Mouse (Mus musculus): ENCODE measurements at regions not wholly inside any gene's neighbourhood (a gene's known extent, or its start where the extent isn't known, plus 50 kb on each side); places are given as distances from the start of the nearest gene placed in this dataset.
A peak's percentile ranks its signal among the peaks of the same experiment; 100 is the strongest.

DNA sequence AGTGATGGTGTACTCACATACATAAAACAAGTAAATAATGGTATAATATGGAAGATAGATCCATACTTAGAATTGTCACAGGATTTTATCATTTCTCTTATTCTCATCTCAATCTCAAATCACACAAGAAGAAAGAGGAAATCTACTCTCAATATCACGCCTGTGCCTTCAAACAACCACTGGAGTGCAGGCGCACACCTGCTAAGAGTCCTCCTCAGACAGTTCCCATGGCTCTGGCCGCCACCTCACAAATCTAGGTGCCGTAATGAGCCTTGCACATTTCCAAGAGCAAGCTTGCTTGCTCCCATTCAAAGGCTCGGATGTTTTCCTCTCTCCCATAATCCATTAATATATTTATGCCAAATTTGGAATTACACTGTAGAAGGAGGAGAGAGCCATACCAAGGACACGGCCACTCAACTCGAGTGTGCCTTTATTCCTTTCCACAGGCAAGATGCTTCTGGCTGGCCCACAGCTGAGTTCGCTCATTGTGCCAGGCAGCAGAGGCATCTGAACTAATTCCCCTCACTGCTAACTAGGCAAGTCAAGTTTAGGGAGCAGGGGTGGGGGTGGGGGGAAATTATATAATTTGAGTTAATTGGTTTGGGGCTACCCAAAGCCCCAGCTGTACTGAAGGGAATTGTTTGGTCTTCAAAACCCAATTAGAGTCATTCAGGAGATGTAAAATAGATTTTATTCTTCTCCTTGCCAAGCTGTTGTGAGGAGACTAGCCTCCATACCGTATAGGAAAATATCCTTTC, 209.2 kb upstream of the Hes1 start:
- intact Hi-C loops (cut with DNase I) = no loop called here
- DNase-seq = no peak

DNA sequence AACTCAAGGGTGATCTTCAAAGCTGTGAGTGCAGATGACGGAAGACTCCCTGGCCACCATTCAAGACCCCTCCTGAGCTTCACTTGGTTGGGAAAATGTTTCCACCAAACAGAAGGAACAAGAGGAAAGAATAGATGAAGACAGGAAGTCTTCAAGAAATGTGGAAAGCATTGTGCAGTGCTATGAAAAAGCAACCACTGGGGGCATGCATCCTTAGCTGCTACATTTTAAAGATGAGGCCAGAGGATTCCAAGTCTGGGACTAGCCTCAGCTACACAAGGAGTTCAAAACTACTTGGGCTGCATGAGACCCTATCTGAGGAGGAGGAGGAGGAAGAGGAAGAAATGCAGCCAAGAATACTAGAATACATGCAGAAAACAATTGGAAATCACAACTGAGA, 207.6 kb upstream of the Hes1 start:
- no peak for DNase-seq
- intact Hi-C loops (cut with DNase I) = no loop called here

DNA sequence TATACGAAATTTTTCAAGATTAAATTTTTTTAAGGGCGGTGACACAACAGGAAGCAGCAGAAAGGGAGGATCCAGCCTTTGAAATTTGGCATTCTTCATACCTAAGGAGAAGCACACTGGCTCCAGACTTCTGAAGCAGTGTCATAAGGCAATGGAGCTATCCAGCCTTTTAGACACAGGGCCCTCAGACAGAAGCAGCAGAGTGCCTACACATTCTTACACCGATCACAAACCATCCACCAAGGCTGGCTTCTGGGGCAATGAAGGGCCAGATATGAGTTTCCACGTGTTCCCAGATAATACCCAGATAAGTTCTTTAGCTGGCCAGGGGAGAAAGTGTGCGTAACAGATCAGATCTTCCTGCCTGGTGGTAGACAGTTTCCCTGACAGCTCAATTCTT, 205.5 kb upstream of the Hes1 start:
- no peak for DNase-seq
- intact Hi-C loops (cut with DNase I) = no loop called here

DNA sequence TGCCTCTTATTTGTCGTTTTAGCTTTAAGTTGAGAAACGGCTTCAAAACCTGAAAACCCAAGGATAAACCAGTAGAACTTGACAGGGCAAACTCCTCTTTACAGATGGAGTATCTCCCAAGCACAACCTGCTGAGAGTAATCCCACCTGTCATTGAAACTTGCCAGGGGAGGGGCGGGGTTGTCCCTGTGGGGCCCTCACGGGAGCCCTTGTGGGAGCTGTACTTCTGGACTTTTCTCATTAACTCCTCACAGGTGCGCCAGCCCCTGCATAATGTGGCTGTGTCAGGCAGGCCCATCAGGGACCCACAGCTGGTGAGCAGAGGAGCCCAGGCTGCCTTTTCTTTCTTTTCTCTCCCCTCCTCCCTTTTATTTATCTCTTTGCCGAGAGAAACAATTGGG, 203.9 kb upstream of the Hes1 start:
- intact Hi-C loops (cut with DNase I) = no loop called here
- no peak for DNase-seq

DNA sequence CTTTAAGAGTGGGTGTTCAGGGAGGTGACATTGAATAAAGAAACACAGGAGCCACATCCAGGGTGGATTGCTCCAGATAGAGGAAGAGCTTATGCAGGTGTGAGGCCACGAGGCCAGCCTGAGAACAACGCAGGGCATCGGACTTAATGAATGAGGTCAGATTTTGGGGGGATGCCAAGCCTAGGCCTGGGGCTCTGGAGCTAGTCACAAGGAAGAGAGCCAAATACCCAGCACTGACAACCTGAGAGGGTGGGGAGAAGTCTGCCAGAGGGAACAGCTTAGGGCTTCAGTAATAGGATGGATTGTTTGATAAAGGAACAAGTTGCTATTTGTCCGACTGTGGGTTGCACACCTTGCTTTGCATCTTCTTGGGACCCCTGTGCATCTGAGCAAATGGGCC, 203.1 kb upstream of the Hes1 start:
- intact Hi-C loops (cut with DNase I) = no loop called here
- DNase-seq = peak; percentile 78

DNA sequence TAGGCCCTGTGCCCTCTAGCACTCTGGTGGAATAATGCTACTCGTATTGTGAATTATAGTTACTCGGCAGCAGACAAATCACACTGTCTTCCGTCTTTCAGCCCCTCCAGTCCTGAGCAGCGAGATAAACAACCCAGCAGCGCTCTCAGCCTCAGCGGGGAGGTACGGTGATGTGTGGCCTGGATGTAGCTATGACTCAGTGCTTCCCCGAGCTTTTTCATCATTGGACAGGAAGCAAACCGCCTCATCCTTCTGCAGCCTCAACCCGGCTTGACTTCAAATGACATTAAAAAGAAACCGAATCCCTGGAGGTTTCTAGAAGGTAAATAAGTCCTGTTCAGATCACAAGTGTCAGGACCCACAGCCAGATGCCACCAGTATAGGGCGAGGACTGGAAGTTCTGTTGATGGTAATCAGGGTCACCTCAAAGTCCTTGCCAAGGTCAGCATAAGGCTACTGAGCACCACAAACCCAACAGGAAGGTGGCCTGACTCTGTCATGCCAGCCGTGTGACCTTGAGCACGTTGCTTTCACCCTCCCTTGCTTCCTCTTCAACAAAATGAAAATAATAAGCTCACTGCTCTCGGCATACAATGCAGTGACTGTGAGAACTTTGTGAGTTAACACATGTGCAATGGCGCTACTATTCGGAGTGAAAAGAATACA, 199.0 kb upstream of the Hes1 start:
- intact Hi-C loops (cut with DNase I) = no loop called here
- no peak for DNase-seq

DNA sequence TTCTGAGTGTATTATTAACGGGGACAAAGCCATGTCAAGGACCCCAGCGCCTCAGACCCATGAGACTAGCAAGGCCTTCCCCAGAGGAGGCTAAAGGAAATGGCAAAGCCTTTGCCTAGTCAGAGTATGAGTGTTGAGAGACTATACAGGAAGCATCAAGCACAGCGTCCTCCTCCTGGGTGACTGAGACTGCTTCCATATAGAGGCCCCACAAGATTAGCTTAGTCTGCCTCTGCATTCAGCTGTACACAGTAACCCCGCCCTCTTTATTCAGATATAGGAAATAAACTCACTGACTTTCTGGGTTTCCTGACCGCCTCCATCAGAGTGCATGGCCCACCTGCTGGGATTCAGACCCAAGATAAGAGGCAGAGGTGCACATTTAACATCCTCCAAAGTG, 192.8 kb upstream of the Hes1 start:
- DNase-seq = no peak
- intact Hi-C loops (cut with DNase I) = no loop called here

DNA sequence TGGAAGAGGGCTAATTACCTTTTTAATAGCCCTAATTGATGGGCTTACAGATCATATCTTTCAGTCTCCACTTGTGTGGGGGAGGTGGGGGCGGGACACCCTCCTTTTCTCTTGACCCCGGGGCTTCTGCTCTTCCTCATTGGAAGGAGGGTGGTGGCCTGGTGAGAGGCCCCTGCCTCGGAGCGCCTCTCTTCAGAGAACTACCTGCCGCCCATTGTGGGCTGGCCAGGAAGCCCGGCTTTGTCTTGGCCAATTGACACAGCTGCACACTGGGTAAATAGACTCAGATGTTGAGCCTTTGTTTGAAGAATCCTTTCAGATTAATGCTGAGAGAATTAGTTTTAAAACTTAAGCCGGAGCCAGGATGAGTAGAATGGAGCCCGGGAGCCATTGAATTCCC, 188.0 kb upstream of the Hes1 start:
- DNase-seq = no peak
- intact Hi-C loops (cut with DNase I) = no loop called here

DNA sequence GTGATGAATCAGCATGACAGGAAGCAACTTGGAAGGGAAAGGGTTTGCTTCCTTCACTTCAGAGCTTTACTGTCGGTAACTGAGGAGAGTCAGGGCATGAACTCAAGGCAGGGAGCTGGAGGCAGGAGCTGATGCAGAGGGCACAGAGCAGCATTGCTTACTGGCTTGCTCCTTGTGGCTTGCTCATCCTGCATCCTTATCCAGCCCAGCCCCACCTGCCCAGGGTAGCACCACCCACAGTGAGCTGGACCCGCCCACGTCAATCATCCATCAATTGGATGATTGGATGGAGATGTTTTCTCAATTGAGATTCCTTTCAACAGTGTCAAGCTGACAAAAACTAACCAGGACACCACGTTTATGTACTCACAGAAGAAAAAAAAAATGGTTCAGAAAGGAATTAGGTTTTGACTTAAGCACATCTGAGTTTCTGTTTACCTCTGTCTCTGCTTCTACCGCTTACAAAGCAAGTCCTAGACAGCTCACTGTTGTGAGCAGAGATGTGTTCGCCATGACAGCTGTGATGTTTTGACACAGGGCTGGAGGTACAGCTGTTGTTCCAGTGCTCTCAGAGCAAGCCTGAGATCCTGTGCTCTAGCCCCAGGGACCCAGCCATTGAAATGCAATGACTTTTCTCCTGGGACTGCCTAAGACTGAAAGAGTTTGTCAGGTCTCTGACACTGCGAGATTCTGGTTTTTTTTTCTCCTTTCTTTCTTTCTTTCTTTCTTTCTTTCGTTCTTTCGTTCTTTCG, 186.6 kb upstream of the Hes1 start:
- intact Hi-C loops (cut with DNase I) = no loop called here
- DNase-seq = no peak

DNA sequence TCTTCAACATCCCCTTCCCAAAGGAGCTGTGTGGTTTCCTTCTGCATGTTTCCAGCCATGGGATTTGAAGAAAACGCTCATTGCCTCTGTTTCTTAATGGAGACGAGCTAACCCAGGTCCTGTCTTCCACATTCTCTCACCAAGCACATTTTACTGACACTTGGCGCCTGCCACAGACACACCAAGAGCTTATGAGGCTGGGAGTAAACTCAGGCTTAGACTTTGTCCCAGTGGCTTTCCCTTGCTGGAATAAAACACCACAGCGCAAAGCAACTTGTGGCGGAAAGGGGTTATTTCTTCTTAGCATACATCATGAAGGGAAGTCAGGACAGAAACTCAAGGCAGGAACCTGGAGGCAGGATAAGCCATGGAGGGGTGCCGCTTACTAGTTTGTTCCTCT, 184.5 kb upstream of the Hes1 start:
- intact Hi-C loops (cut with DNase I) = no loop called here

DNA sequence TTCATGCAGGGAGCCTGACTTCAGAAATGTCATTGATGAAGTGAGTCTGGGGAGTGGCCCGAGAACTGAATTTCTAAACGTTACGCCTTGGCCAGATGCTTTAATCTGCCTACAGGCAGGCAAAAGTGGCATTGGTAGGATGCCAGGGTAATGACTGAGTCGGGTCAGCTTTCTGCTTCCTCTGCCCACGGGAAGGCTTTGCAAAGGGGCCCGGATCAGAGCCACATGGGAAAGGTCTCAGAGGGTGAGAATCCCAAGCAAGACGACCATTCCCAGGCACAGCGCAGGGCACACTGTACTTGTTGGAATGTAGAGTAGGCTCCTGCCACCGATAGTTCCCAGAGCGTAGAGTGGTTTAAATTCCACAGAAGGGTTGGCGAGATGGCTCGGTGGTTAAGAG, 182.7 kb upstream of the Hes1 start:
- DNase-seq = peak; percentile 51

More for the DNA sequence above, 184.5 kb upstream of the Hes1 start:
- DNase-seq = no peak

DNA sequence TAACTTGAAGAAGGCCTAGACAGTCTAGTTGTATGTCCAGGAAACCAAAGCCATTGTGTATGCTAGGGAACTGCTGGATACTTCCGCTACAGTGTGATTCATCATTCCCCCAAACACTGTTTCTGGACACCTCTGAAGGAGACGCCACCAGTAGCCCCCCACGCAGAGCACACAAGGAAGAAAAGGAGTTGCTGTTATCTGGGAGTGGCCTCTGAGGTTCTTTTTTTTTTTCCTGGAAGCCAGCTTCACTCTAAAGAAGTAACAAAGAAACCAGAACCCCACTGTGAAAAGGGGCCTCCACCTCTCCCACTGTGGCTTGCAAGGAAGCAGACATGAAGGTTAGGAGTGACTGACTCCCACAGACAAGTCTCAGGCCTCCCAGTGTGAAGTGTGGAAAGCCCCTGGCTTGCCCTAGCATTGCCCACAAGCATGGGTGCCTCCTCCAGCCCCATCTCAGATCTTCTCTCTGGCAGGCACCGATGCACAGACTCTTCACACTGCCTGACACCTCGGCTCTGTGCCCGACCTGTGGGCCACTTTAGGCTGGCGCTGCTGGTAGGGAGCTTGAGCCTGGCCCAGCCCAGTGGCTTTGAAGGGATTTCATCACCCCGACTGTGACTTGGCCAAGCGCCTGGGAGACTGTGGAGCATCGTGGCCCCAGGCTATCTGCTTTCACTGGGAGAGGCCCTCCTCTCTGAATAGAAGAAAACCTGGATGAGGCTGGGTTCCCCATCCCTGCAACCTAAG, 181.8 kb upstream of the Hes1 start:
- DNase-seq = peak; percentile 95
- intact Hi-C loops (cut with DNase I) = no loop called here

More for the DNA sequence above, 182.7 kb upstream of the Hes1 start:
- intact Hi-C loops (cut with DNase I) = no loop called here

DNA sequence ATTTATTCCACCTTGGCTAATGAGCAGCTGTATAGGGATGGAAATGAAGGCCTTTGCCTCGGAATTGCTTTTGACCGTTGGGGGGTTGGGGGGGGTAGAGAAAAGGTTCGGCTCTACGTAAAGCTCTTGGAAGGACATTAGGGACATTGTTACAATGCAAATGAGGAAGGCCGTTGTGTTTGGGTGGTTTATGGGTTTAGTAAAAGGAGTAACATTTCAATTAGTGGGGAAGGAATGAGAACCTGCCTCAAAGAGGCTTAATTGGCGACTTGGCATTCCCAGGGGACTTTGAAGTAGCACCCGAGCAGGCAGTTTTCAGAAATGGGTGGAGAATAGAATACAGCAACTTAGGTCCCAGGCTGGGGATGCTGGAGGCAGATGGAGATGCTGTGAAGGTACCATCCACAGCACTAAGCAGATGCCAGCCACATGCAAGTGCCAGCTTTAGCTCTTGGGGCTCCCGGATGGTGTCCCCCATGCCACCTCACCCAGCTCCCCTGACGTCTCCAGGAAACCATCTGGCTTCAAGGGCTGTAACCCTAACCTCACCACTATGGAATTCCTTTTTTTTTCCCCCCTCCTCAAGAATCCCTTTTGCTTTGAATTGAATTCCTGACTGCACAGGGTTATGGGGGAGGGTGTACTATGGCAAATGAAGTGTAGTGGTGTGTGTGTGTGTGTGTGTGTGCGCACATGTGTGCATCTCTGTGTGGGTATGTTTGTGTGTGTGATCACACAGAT, 180.8 kb upstream of the Hes1 start:
- no peak for DNase-seq
- intact Hi-C loops (cut with DNase I) = no loop called here

DNA sequence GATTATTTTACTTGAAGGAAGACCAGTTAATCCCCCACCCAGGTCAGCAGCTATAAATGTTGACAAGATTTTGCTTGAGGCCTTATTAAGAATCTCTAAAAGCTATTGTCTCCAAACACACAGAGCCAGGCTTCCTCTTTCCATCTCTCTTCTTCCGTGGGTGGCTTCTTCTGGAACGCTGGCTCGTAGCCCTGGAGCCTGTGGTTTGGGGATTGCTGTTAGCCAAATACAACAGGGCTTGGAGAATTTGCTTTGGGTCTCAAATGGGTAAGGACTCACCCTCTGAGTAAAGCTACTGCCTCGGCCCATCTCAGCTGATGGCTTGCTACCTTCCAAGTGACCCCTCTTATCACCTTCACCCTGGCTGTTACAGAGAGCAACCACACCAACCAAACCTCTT, 179.3 kb upstream of the Hes1 start:
- intact Hi-C loops (cut with DNase I) = no loop called here

DNA sequence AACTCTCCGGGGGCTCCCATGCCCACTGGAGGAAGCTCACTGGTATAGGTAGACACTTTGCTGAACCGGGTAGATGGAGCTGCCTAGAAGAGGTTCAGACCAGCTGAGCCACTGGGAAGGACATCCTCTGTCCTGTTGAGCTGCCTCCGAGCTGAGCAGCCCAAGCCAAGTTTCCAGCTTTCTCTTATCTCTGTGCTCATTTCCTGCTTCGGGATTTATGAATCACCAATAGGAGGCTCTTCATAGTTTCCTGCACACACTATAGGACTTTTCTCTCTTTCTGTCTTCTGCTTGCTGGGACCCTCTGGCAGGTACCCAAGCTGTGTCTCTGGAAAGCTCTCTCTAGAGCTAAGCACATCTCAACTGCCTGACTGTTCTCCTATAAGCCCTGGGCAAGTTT, 177.4 kb upstream of the Hes1 start:
- DNase-seq = no peak
- intact Hi-C loops (cut with DNase I) = no loop called here

More for the DNA sequence above, 179.3 kb upstream of the Hes1 start:
- no peak for DNase-seq

DNA sequence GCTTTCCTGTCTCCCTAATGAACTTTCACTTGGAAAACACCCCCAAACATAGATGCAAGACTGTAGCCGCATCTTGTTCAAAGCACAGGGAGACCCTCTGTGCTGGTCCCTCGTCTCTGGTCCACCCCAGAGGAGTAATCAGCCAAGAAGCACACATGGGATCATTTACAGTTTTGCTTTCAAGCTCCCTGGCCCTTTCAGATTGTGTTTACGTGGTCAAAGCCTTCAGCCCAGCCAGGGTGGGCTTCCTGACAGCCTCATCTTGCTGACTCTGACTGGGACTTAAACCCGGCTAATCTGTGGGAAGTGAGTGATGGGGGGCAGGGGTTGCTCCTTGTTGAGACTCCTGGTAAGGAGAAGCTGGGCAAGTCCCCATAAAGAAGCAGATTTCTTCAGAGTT, 174.8 kb upstream of the Hes1 start:
- intact Hi-C loops (cut with DNase I) = no loop called here

DNA sequence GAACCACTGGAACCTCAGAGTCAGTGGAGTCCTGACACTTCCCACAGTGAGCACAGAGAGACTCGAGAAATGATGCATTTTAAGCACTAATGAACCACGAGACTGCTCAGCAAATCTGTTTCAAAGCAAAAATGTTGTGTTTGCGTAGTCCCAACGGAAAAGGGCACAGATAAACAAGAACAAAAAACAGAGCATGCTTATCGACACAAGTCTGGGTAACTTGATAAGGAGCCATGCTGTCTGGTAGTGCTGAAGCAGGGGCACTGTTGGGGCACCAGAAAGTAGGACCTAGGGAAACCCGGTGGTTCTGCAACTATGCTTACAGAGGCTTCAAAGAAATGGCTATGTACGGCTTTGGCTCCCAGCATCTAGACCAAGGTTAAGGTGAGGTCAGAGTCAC, 172.7 kb upstream of the Hes1 start:
- intact Hi-C loops (cut with DNase I) = no loop called here

More for the DNA sequence above, 174.8 kb upstream of the Hes1 start:
- no peak for DNase-seq

DNA sequence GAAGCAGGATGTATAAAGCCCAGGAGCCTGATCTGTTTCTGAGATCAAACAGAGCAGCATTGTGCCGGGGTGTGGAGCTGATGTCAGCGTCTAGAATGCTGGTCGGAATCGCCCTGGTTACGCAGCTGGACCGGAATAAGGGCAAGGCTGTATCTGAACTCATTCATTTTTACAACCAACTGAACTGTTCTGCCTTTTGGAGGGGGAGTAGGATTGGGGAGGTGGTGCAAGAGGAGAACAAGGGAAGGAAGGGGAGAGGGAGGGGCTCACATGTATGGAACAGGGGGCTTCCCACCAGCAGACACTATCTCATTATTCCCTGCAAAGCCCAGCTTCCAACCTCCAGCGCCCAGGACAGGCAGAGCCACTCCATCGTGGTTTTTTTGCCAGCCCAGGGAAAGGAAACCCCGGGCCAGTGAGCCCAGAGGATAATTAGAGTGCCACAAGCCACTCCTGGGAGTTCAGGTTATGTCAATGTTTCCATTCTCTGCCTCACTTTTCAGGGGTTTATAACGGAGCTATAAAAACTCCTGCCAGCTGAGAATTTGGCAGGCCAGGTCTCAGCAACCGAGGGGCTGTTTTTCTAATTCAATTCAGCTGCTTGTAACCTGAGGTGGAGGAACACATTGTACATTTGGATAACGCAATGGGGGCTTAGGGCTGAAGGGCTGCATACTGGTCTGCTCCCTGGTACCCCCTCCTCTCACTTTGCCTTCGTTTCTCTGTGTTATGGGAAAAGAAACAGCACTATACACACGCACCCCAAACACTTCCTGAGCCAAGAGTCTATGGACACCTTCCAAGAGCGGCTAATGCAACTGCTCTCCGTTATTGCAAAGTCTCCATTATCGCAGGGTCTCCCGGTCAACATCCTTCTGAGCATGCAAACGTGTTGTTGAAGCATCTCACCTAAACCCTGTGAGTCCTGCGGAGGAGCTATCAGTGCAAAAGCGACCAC, 170.0 kb upstream of the Hes1 start:
- intact Hi-C loops (cut with DNase I) = no loop called here
- DNase-seq = peak; percentile 52

More for the DNA sequence above, 172.7 kb upstream of the Hes1 start:
- no peak for DNase-seq

DNA sequence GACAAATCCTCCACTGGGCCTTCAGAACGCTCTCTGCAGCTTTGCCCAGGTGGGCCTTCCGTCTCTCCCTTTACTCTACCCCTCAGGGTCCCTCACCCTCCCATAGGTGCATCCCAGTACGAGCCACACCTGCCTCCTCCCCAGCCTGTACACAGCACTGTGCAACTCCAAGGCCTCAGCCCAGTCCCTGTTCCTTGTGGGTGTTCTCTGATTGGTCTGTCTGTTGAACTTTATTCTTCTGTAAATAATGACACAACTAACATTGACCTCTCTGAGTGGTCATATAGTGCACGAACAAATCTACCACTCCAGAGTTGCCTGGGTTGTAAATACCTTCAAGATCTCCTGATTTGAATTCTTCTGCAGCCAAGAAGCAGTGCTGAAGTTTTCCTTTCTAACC, 167.8 kb upstream of the Hes1 start:
- no peak for DNase-seq
- intact Hi-C loops (cut with DNase I) = no loop called here

Data from left cerebral cortex, postnatal 4 days (tissue).